Mouse (Mus musculus) CH12.LX (cell line): ENCODE data around the gene Ece1.

ENCODE experiments used
- CTCF ChIP-seq, 2 experiments: IDR thresholded peaks in 1 of 2; conservative IDR thresholded peaks in 1 of 2; 2 replicates each; pipeline ENCODE4 v1.5.1; 2011 to 2012; ENCODE audit warnings: low read depth in 2 of 2, low read length in 2 of 2, improper control_type of control experiment in 1 of 2, inconsistent platforms in 1 of 2, mild to moderate bottlenecking in 1 of 2, moderate library complexity in 1 of 2
- EP300 ChIP-seq: IDR thresholded peaks from 2 replicates; pipeline ENCODE4 v1.6.1; 2011; ENCODE audit warnings: low read length, improper control_type of control experiment
- GABPA ChIP-seq: IDR thresholded peaks from 2 replicates; pipeline ENCODE4 v1.6.1; 2012; ENCODE audit warnings: low read depth, low read length, improper control_type of control experiment, inconsistent platforms; ENCODE audit not compliant: insufficient replicate concordance
- MEF2A ChIP-seq: IDR thresholded peaks from 2 replicates; pipeline ENCODE4 v1.6.1; 2014; ENCODE audit warnings: low read depth, mild to moderate bottlenecking, inconsistent platforms, low read length, improper control_type of control experiment, borderline replicate concordance
- MYC ChIP-seq: IDR thresholded peaks from 2 replicates; pipeline ENCODE4 v1.6.1; 2011; ENCODE audit warnings: low read depth, mild to moderate bottlenecking, improper control_type of control experiment, low read length
- POLR2A ChIP-seq: IDR thresholded peaks from 2 replicates; pipeline ENCODE4 v1.6.1; 2011; ENCODE audit warnings: low read depth, mild to moderate bottlenecking, improper control_type of control experiment, low read length
- POLR2AphosphoS2 ChIP-seq: IDR thresholded peaks from 2 replicates; pipeline ENCODE4 v1.6.1; 2011; ENCODE audit warnings: low read depth, low read length, improper control_type of control experiment
- RAD21 ChIP-seq: IDR thresholded peaks from 2 replicates; pipeline ENCODE4 v1.6.1; 2011; ENCODE audit warnings: low read depth, mild to moderate bottlenecking, low read length, improper control_type of control experiment, moderate library complexity
- RCOR1 ChIP-seq: conservative IDR thresholded peaks from 2 replicates; pipeline ENCODE4 v1.6.1; 2012; ENCODE audit warnings: low read depth, mild to moderate bottlenecking, inconsistent platforms, low read length, improper control_type of control experiment

- TF ChIP-seq CTCF (conservative IDR thresholded peaks at IDR 0.05 in 1 of 2, IDR thresholded peaks at IDR 0.05 in 1 of 2; ENCODE audit: low read depth in 2 of 2, low read length in 2 of 2) = no peak
- TF ChIP-seq MEF2A = no peak
- no peak for TF ChIP-seq RAD21
- no peak for TF ChIP-seq GABPA
- no peak for TF ChIP-seq RCOR1
- TF ChIP-seq EP300 = no peak
- TF ChIP-seq POLR2A = no peak
- no peak for TF ChIP-seq MYC
- TF ChIP-seq POLR2AphosphoS2 = no peak
Observed at GRCm38 (mm10) chr4:137984746-137985145, 122.7 kb downstream of the Ece1 start.
